Mouse (Mus musculus): Measurements from ENCODE around the gene Gm10840.

- TF ChIP-seq RCOR1 (conservative IDR thresholded peaks at IDR 0.05; ENCODE audit: low read depth, low read length) (no peak), EP300 (IDR thresholded peaks at IDR 0.05; ENCODE audit: low read length) (no peak), MXI1 (IDR thresholded peaks at IDR 0.05; ENCODE audit: low read depth, low read length) (no peak), CTCF (conservative IDR thresholded peaks at IDR 0.05 in 1 of 2, IDR thresholded peaks at IDR 0.05 in 1 of 2; ENCODE audit: low read depth in 2 of 2, low read length in 2 of 2) (no peak), TBP (conservative IDR thresholded peaks at IDR 0.05; ENCODE audit: low read depth, low read length) (no peak), CHD2 (IDR thresholded peaks at IDR 0.05; ENCODE audit: low read length) (no peak)
These were observed 31.2 kb upstream of the Gm10840 start for GRCm38 (mm10) chr11:106129477-106129876.
